Mouse (Mus musculus) kidney, postnatal 0 days (tissue): Measurements from ENCODE around the gene Trpc4. TPM values are rescaled to one million over a fixed set of nuclear protein-coding genes. Genes with fewer than 3 reads are reported as not detected.

Source experiments
- ATAC-seq: fragments of 200-750 bp; cut with Nextera tagmentation; replicated peaks from 2 replicates; pipeline ENCODE4 v1.8.0; 2017; ENCODE audit warnings: low read depth, moderate number of reproducible peaks, moderate TSS enrichment, moderate library complexity; ENCODE audit not compliant: low FRiP score
- DNase-seq: peaks from one replicate; pipeline ENCODE4 v3.0.0-alpha.2; 2016; ENCODE audit warnings: low spot score
- H3K27ac ChIP-seq: fragments of 300-500 bp; sonication (generic); 2 replicates; pipeline ENCODE4 v1.5.1; 2014; ENCODE audit warnings: mild to moderate bottlenecking
- H3K27me3 ChIP-seq: fragments of 300-500 bp; sonication (generic); 2 replicates; pipeline ENCODE4 v1.6.1; 2014; ENCODE audit warnings: low read length, mixed read lengths; ENCODE audit not compliant: insufficient read depth
- H3K36me3 ChIP-seq: fragments of 300-500 bp; sonication (generic); 2 replicates; pipeline ENCODE4 v1.6.1; 2014; ENCODE audit warnings: low read length, mixed read lengths; ENCODE audit not compliant: insufficient read depth
- H3K4me1 ChIP-seq: fragments of 300-500 bp; sonication (generic); replicated peaks from 2 replicates; pipeline ENCODE4 v1.6.1; 2014; ENCODE audit warnings: antibody characterized with exemption, low read length, mixed read lengths; ENCODE audit not compliant: insufficient read depth
- H3K4me2 ChIP-seq: fragments of 300-500 bp; sonication (generic); 2 replicates; pipeline ENCODE4 v1.6.1; 2014; ENCODE audit warnings: mild to moderate bottlenecking, low read length, moderate library complexity, mixed read lengths
- H3K4me3 ChIP-seq: fragments of 300-500 bp; sonication (generic); replicated peaks from 2 replicates; pipeline ENCODE4 v1.5.1; 2014; ENCODE audit warnings: low read depth, low read length
- H3K9ac ChIP-seq: fragments of 300-500 bp; sonication (generic); 2 replicates; pipeline ENCODE4 v1.6.1; 2014; ENCODE audit warnings: low read depth, low read length
- H3K9me3 ChIP-seq: fragments of 300-500 bp; sonication (generic); replicated peaks from 2 replicates; pipeline ENCODE4 v1.6.1; 2016; ENCODE audit warnings: low read length, inconsistent platforms, mixed read lengths
- CTCF ChIP-seq: IDR thresholded peaks from 2 replicates; pipeline ENCODE4 v1.5.1; 2016; ENCODE audit warnings: antibody characterized with exemption, low read depth, mild to moderate bottlenecking, moderate library complexity
- WGBS: fragments of 180-500 bp; shearing (Covaris S2); extraction: QIAGEN DNeasy Blood & Tissue Kit; methylation state at CpG from one replicate; pipeline ENCODE4 v1.1.7; 2014; 5-methylcytosine and 5-hydroxymethylcytosine counted together
- polyA plus RNA-seq: library from polyadenylated mRNA; unstranded; fragments of >200 nt; fragmentation: Nextera tagmentation; extraction: Ambion mirVana; gene quantifications from 2 replicates; pipeline ENCODE4 v1.2.1, GENCODE M21; 2015

Gene Trpc4
- polyA plus RNA-seq, 1 experiment from 2014 or later: 0.63 TPM

DNA sequence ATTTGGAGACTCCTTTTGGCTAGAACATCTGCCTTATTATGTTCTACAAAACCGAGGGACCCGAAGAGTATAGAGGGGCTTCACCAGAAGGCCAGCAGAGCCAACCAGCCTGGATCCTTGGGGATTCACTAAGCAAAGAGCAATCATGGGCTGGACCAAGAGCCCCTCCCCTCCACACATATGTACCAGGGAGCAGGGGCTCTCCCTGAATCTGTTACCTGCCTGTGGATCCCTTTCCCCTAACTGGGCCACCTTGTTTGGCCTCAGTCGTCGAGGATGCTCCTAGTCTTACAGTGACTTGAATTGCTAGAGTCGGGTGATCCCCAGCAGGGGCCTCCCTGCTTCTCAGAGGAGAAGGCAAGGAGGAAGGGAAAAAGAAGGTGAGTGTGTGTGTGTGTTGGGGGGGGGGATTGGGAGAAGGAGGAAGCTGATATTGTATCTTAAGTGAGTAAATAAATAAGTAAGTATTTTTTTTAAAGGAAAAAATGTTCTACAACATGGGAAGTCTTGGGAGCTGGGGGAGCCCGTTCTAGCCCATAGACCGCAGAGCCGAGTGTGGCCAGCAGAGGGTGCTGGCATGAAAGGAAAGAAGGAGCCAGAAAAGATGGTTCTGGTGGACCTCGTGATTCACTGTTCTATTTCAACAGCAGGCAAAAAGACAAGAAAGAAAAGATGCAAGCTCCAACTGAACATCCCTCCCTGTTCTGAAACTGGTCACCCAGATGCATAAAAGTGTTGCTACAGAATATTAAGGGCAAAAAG, 197.2 kb downstream of the Trpc4 start:
- no peaks in the 10 kb centered on the region for H3K36me3 ChIP-seq
- H3K9me3 ChIP-seq: no peaks in the 10 kb centered on the region
- H3K4me2 ChIP-seq: no peak overlapping the region
- no peak overlapping the region for H3K9ac ChIP-seq
- H3K4me3 ChIP-seq: no peak overlapping the region
- H3K4me1 ChIP-seq: 0 out of 2 replicates have a peak, but pooled peaks cover under 1% of the 10 kb centered on the region
- TF ChIP-seq CTCF: peak; percentile 88
- WGBS: 33% methylated on average over 9 of the region's 9 CpGs
- DNase-seq (peak; percentile 84), ATAC-seq (peak; percentile 52; the same call in 1 of the 2 replicates)
- H3K27ac ChIP-seq: no peak overlapping the region
- H3K27me3 ChIP-seq: no peaks in the 10 kb centered on the region

DNA sequence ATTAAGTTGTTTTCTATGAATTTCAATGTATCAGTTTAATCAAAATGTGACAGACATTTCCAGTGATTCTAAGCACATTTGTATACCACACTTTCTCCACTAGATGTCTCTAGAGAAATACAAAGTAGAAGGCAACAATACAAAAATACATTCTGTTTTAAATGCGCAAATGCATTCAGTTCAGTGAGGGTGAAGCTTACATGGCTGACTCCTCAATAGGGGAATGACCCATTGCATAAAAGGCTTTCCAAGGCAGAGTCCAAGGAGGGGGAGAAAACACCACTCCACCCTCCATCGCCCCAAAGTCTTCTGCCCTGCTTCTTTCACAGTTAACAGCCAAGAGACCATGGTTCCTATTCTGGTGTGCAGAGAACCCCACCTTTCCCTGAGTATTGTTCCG, 201.7 kb downstream of the Trpc4 start:
- ATAC-seq (no peak), DNase-seq (peak; percentile 85)
- 62% methylated on average over 3 of the region's 3 CpGs for WGBS
- no peak overlapping the region for H3K9ac ChIP-seq
- H3K4me2 ChIP-seq: no peak overlapping the region
- TF ChIP-seq CTCF: peak; percentile 78
- H3K36me3 ChIP-seq: no peaks in the 10 kb centered on the region
- H3K27ac ChIP-seq: no peak overlapping the region
- no peaks in the 10 kb centered on the region for H3K9me3 ChIP-seq
- no peak overlapping the region for H3K4me3 ChIP-seq
- 0 out of 2 replicates have a peak, but pooled peaks cover 6% of the 10 kb centered on the region for H3K4me1 ChIP-seq
- H3K27me3 ChIP-seq: no peaks in the 10 kb centered on the region

DNA sequence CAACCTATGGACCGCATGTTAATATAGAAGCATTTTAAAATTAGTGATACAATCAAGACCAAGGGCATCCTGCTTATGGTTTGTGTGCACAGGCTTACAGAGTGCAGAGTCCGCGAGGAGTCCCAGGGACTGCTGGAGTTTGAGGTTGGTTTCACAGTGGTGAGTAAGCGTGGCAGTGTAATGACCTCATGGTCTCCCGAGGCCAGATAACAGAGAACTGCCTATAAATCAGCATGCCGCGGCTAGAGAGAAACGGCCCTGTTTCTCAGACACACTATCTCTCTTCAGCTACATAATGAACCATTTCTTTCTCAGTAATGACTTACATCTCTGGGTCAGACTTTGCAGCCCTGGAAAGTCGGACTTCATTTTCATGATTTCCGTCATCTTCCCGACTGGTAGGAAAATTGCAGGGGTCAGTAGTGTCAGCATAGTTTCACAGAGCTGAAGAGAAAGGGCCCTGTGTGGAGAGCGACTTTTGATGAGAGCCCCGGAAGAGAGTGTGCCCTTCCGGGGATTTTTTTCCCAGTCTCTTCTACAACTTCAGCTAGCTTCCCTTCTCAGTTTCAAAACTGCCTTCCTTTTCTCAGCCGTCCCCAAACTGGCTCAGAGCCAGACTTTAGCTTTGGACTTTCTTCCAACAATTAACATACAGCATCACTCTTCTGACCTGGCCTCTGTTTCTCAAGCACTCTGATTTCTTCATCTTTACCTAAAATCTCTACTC, 202.8 kb downstream of the Trpc4 start:
- Histone ChIP-seq H3K4me3 (no peak overlapping the region), H3K36me3 (no peaks in the 10 kb centered on the region), H3K4me2 (peak overlapping the region; percentile 37), H3K9me3 (no peaks in the 10 kb centered on the region), H3K4me1 (0 out of 2 replicates have a peak, but pooled peaks cover 6% of the 10 kb centered on the region), H3K27me3 (no peaks in the 10 kb centered on the region), H3K27ac (no peak overlapping the region; the same call in 1 of the 2 replicates), H3K9ac (no peak overlapping the region)
- 9% methylated on average over 15 of the region's 15 CpGs for WGBS
- no peak for TF ChIP-seq CTCF
- DNase-seq (peak; percentile 76), ATAC-seq (peak; percentile 82)

DNA sequence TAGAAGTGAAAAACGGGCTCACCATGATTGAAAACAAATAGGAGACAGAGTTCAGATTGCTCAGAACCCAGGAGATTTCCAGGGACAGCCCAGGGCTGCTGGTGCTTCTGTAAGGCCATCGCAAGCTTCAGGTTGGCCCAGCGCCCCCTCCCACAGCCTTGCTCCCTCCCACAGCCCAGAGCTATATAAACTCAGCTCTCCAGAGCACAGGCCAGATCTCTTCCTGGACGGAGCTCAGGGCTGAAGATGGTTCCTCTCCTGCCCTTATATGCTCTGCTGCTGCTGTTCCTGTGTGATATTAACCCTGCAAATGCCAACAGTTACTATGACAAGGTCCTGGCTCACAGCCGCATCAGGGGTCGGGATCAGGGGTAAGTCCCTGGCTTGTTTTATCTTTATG, 205.1 kb downstream of the Trpc4 start, which contains the start of gene Postn:
Gene Postn (plus strand): TSS at position 213 of the 400 bp plus-strand sequence.
- TF ChIP-seq CTCF: no peak
- Histone ChIP-seq H3K4me2 (peak within 1 kb of the TSS; percentile 27; the same call in 1 of the 2 replicates), H3K27ac (no peak within 1 kb of the TSS), H3K4me3 (no peak within 1 kb of the TSS), H3K4me1 (0 out of 2 replicates have a peak, but pooled peaks cover 6% of the 10 kb centered on the region), H3K9me3 (no peaks in the 10 kb centered on the region), H3K36me3 (no peaks in the 10 kb centered on the region), H3K9ac (no peak within 1 kb of the TSS), H3K27me3 (no peaks in the 10 kb centered on the region)
- ATAC-seq (no peak), DNase-seq (no peak)
- WGBS: 25% methylated on average over 6 of the region's 6 CpGs

DNA sequence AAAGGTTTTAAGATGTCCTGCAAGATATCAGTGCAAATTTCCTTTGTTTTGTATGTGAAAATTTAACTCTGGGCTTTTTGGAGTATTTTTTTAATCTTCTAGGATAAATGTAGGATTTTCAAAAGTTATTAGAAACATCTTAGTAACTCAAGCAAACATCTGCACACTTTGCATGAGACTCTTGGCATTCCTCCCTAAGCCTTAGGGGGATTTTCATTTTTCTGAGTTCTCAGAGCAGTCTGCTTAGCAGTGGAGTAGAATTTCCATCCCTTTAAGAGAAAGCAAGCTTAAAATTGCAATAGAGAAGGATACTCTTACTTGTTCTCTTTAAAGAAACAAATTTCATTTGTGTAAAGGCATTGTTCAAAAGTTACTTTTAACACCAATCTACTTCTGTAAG, 205.8 kb downstream of the Trpc4 start:
- no peak overlapping the region for H3K27ac ChIP-seq
- DNase-seq (no peak), ATAC-seq (no peak)
- H3K27me3 ChIP-seq: no peaks in the 10 kb centered on the region
- H3K9me3 ChIP-seq: no peaks in the 10 kb centered on the region
- 0 out of 2 replicates have a peak, but pooled peaks cover 6% of the 10 kb centered on the region for H3K4me1 ChIP-seq
- H3K4me3 ChIP-seq: no peak overlapping the region
- no peaks in the 10 kb centered on the region for H3K36me3 ChIP-seq
- peak overlapping the region; percentile 13; the same call in 1 of the 2 replicates for H3K4me2 ChIP-seq
- no peak for TF ChIP-seq CTCF
- no peak overlapping the region for H3K9ac ChIP-seq

Other genes with a start within 250 kb of the Trpc4 start
- 83.7 and 86.4 TPM in 2 replicates for gene Postn, start 205.1 kb downstream of the Trpc4 start, polyA plus RNA-seq